Mouse (Mus musculus) kidney, postnatal 4 days (tissue): ENCODE data around the gene Banp.
A peak's percentile ranks its signal among the peaks of the same experiment; 100 is the strongest.

Source experiments
- DNase-seq, 2 experiments: peaks; one replicate each; pipeline ENCODE4 v3.0.0; 2021; ENCODE audit warnings: mixed read lengths in 2 of 2

The Banp gene

GRCm38 (mm10) chr8:121949222-121949800 lies at the start of gene Banp:
TSS of gene Banp (plus strand) at chr8:121949750.
- no peak for DNase-seq

- peak; percentile 21 to 55 for DNase-seq
Measured at GRCm38 (mm10) chr8:121901498-121902236, 47.9 kb upstream of the Banp start.

GRCm38 (mm10) chr8:121903977-121904376 lies 45.6 kb upstream of the Banp start:
- no peak for DNase-seq

- no peak for DNase-seq
Measured at GRCm38 (mm10) chr8:121904999-121905398, 44.6 kb upstream of the Banp start.

- no peak for DNase-seq
Measured at GRCm38 (mm10) chr8:121905420-121905819, 44.1 kb upstream of the Banp start.

GRCm38 (mm10) chr8:121905864-121906263 lies 43.7 kb upstream of the Banp start:
- DNase-seq, result no peak

GRCm38 (mm10) chr8:121906542-121907512 lies 42.7 kb upstream of the Banp start:
- DNase-seq, result peak; percentile 59 to 74

- peak; percentile 99 for DNase-seq
Measured at GRCm38 (mm10) chr8:121907587-121908248, 41.8 kb upstream of the Banp start, which contains the start of gene Slc7a5. TSS of gene Slc7a5 (minus strand) at chr8:121907694.

- no peak for DNase-seq
Measured at GRCm38 (mm10) chr8:121908378-121909147, 41.0 kb upstream of the Banp start.

- no peak for DNase-seq
Measured at GRCm38 (mm10) chr8:121909148-121909541, 40.4 kb upstream of the Banp start.

GRCm38 (mm10) chr8:121909663-121910062 lies 39.9 kb upstream of the Banp start:
- DNase-seq, result peak; percentile 86 to 88

- no peak for DNase-seq
Measured at GRCm38 (mm10) chr8:121911400-121911799, 38.1 kb upstream of the Banp start.

GRCm38 (mm10) chr8:121911987-121912386 lies 37.6 kb upstream of the Banp start:
- no peak for DNase-seq

- no peak for DNase-seq
Measured at GRCm38 (mm10) chr8:121912831-121913230, 36.7 kb upstream of the Banp start.

GRCm38 (mm10) chr8:121913378-121913777 lies 36.2 kb upstream of the Banp start:
- DNase-seq, result no peak

- DNase-seq, result no peak
Measured at GRCm38 (mm10) chr8:121919158-121919557, 30.4 kb upstream of the Banp start.

- DNase-seq, result no peak
Measured at GRCm38 (mm10) chr8:121919731-121920130, 29.8 kb upstream of the Banp start.

GRCm38 (mm10) chr8:121921582-121921981 lies 28.0 kb upstream of the Banp start:
- no peak for DNase-seq

- DNase-seq, result peak; percentile 73 to 80
Measured at GRCm38 (mm10) chr8:121922101-121922500, 27.4 kb upstream of the Banp start.

- no peak for DNase-seq
Measured at GRCm38 (mm10) chr8:121924681-121925080, 24.9 kb upstream of the Banp start.

GRCm38 (mm10) chr8:121925624-121926023 lies 23.9 kb upstream of the Banp start:
- peak; percentile 88 to 91 for DNase-seq

- DNase-seq, result no peak
Measured at GRCm38 (mm10) chr8:121926266-121926665, 23.3 kb upstream of the Banp start.
